Mouse (Mus musculus) thymus, adult 2 months (tissue): ENCODE data around the gene Ttc17.

Experiments used
- CTCF ChIP-seq: fragments of 200-500 bp; IDR thresholded peaks from 2 replicates; pipeline ENCODE4 v1.5.1; 2012; ENCODE audit warnings: mild to moderate bottlenecking, control low read depth, low read length, moderate library complexity, borderline replicate concordance; ENCODE audit not compliant: control insufficient read depth, poor library complexity, insufficient read depth; ENCODE audit errors: extremely low read depth
- POLR2A ChIP-seq: fragments of 200-500 bp; IDR thresholded peaks from 2 replicates; pipeline ENCODE4 v1.6.1; 2012; ENCODE audit warnings: mild to moderate bottlenecking, low read length, control low read depth, moderate library complexity; ENCODE audit not compliant: control insufficient read depth, poor library complexity, insufficient read depth; ENCODE audit errors: extremely low read depth

DNA sequence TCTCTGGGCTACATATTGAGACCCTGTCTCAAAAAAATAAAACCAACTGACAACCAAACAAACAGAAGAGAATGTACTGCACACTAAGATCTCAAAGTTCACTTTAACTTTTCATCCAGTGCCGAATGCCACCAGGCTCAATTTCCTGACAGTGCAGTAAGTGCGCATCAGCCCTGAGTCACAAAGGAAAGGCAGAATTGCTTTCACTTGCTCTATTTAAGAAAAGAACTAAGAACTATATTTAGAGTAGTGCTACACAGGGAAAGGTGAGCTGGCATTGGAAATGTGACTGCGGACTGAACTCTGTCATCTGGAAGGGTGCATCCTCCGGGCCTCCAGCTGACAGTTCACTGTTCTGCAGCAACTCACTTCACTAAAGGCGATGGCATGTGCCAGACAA is 18.6 kb downstream of the Ttc17 start:
- TF ChIP-seq CTCF: no peak
- TF ChIP-seq POLR2A: no peak
